Mouse (Mus musculus) neutrophil, adult 5-6 weeks (primary cell): ENCODE measurements around the gene Cdc5l. TPM values are rescaled to one million over a fixed set of nuclear protein-coding genes. Genes with fewer than 3 reads are reported as not detected.

ENCODE experiments used
- ATAC-seq: fragments of 151-379, 151-347 bp; 2 replicates; pipeline ENCODE4 v1.8.0; 2017; ENCODE audit warnings: mild to moderate bottlenecking, moderate TSS enrichment; ENCODE audit not compliant: insufficient number of reproducible peaks, poor library complexity, low FRiP score, severe bottlenecking; ENCODE audit errors: extremely low read depth
- total RNA-seq: library from RNA; stranded (forward); fragments of 200-1000 nt; gene quantifications from 2 replicates; pipeline ENCODE4 v1.2.3, GENCODE M21; 2017

Cdc5l gene
- total RNA-seq, 1 experiment from 2014 or later = 119 TPM

GRCm38 (mm10) chr17:45383305-45383704 is 50.2 kb downstream of the Cdc5l start:
- no peak for ATAC-seq

GRCm38 (mm10) chr17:45379271-45379784 is 54.2 kb downstream of the Cdc5l start:
- ATAC-seq = no peak

DNA sequence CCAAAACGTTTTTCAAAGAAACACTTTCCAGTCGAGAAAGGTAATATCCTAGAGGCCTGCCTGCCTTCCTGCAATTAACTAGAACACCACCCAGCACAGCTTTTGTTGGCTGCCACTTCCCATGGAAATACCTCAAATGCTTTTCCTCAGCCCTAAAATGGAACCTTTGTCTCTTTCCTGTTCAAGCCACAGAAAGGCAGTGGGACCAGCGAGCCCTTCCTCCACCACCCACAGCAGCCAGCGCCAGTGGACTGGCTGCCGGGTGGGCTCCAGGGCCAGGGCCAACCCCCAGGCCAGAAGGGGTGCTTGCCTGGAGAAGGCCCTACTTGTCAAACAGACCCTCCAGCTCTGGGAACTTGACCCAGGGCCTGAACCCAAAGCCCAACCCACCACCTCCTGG is 56.2 kb downstream of the Cdc5l start:
- ATAC-seq = no peak

GRCm38 (mm10) chr17:45373987-45374608 is 59.4 kb downstream of the Cdc5l start:
- peak; percentile 28; the same call in 1 of the 2 replicates for ATAC-seq

DNA sequence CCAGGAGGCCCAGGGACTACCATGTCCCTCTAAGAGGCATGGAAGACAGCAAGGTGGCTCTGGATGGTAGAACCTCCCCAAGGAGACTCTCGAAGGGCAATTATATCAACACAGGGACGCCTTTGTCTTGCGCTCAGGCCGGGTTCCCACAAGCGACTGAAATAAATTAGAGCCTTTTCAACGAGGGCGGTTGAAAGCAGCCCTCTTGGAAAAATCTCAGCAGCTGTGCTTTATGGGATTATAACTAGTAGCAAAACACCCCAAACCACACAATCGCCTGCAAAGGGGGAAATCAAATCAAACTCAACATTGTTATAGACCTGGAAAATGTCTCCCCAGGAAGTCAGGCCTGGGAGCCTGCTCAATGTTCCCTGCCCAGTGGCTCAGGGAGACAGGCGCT is 62.5 kb downstream of the Cdc5l start:
- ATAC-seq = no peak

DNA sequence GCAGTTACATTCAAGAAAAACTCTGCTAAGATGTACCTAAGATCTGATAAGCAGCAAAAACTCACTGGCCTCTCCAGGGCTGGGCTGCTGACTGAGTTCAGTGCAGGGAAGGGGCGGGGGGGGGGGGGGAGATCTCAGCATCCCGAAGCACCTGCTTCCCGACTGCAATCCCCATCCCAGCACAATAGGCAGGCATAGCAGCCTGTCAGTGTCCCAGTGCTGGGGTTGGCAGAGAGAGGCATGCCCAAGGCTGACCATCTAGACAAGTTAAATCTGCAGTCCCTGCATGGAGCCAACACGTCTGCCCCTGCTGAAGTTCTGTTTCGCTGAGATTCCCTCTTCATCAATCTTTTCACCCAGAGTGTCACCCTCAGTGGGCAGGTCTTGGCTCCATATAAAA is 63.0 kb downstream of the Cdc5l start:
- ATAC-seq = no peak

DNA sequence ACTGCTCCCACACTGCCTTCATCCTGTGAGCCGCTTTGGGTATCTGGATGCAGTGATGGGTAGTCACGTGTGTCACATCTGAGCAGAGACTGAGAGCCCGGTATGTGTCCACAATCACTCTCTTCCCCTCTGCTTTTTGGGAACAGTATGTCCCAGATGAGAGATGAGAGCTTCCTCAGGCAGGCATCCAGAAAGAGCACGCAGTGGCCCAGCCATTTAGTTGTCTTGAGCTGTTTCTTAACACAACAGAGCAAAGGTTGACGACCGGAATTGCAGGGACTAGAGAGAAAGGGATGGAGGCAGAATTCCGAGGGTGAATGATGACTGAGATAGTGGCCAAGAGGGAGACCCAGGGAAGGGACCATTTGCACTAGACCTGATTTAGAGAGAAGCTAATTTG is 68.7 kb downstream of the Cdc5l start:
- ATAC-seq = no peak

DNA sequence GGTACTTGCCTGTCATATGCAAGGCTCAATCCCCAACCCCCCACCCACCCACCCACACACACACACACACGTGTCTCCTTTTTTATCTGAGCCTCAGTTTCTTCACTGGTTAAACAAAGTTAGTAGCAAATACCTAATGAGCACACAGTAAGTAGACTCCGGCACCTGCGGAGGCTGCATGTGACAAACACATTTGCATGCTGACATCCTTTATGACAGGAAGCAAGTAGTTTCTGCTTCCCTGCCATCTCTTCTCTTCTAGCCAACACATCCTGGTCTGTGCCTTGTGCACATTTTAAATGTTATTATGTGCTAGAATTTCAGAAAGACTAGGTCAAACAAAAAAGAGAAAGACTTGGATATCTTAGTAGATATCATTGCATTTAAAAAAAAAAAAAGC is 72.6 kb downstream of the Cdc5l start:
- ATAC-seq = no peak

- ATAC-seq = no peak
These were observed 74.1 kb downstream of the Cdc5l start for GRCm38 (mm10) chr17:45359443-45359842.

DNA sequence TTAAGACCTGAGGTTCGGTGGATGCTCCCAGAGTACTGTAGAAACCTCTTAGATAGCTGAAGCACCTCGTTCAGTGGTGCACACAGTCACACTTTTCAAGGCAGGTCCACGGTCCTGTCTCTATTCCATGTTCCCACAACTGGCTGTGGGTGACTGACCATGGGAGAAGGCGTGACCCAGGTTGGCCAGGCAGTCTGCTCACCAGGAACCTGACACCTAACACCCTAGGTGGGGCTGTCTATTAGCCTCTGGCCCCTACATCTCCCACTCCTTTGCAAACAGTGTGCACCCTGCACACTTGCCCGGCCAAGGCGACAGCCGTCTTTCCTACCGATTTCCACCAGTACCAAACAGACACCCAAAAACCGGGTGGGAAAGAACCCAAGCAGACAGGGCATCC is 77.1 kb downstream of the Cdc5l start:
- ATAC-seq = no peak

GRCm38 (mm10) chr17:45347951-45348350 is 85.6 kb downstream of the Cdc5l start:
- ATAC-seq = no peak

Other genes with a start within 250 kb of the Cdc5l start
- gene Spats1, start 41.7 kb upstream of the Cdc5l start, total RNA-seq = not detected in 2 replicates
- 6.9 and 7.8 TPM in 2 replicates for gene Aars2, start 73.1 kb upstream of the Cdc5l start, total RNA-seq
- not detected in 2 replicates for gene Tcte1, start 89.7 kb upstream of the Cdc5l start, total RNA-seq
- gene Tmem151b, start 115.9 kb upstream of the Cdc5l start, total RNA-seq = 0.12 and 0.23 TPM in 2 replicates
- 51.4 and 59.9 TPM in 2 replicates for gene Nfkbie, start 122.0 kb upstream of the Cdc5l start, total RNA-seq
- 17.7 and 24.6 TPM in 2 replicates for gene Slc35b2, start 130.1 kb upstream of the Cdc5l start, total RNA-seq
- gene Hsp90ab1, start 139.5 kb upstream of the Cdc5l start, total RNA-seq = 535 and 559 TPM in 2 replicates
- 3.7 and 5.9 TPM in 2 replicates for gene Slc29a1, start 165.9 kb upstream of the Cdc5l start, total RNA-seq
- not detected in 2 replicates for gene Mymx, start 168.4 kb upstream of the Cdc5l start, total RNA-seq
- 1.1 and 1.5 TPM in 2 replicates for gene Capn11, start 225.6 kb upstream of the Cdc5l start, total RNA-seq